Mouse (Mus musculus) ovary, postnatal 36 days (tissue): ENCODE data around the gene Nr1i3.

Experiments used
- DNase-seq: peaks from one replicate; pipeline ENCODE4 v3.0.0; 2022; ENCODE audit warnings: low spot score, mixed read lengths

Nr1i3 gene

DNA sequence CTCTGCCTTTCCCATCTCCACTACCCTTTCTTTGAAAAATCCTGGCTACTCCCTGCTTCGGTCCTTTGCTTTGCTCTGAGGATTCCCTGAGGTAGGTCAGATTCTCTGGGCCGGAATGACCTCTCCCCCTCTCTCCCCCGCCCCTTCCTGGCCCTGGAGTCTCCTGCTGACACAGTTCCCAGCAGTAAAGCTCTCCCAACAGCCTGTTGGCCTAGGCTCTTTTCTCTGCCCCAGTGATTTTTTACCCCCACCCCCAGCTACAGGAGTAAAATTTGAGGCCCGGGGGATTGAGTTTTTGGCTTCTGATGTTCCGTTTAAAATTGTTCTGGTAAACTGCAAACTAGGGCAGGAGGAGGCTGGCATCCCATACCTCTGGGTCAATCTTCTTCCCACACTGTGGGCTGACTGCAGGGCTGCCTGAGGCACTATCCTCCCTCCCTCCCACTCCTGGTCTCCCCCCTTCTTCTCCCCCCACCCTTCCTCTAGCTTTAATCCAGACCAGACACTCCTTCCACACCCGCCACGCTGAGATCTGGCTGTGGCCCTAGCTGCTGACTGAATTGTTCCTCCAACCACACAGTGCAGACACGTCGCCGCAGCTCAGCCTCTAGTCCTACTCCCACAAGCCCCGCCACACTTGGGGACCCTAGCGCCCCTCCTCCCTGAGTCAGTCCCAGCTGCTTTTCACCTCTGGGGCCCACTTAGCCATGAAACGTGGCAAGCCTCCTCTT, 38.0 kb downstream of the Nr1i3 start:
- peak; percentile 49 for DNase-seq

DNA sequence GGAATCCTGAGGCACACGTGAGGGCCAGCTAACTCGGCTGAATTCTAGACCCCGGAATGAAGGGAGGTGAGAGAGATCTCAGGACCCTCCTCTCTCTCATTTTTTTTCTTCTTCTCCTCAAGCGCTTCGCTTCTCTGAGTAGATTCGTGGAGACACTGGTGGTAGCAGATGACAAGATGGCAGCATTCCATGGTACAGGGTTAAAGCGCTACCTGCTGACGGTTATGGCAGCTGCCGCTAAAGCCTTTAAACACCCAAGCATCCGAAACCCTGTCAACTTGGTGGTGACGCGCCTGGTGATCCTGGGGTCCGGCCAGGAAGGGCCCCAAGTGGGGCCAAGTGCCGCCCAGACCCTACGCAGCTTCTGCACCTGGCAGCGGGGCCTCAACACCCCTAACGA, 38.6 kb downstream of the Nr1i3 start:
- DNase-seq: no peak

- DNase-seq: no peak
Measured at GRCm38 (mm10) chr1:171256095-171256818, 42.5 kb downstream of the Nr1i3 start.

- DNase-seq: peak; percentile 44
Measured at GRCm38 (mm10) chr1:171256937-171257548, 43.3 kb downstream of the Nr1i3 start.

GRCm38 (mm10) chr1:171257781-171258180, 44.0 kb downstream of the Nr1i3 start:
- no peak for DNase-seq

GRCm38 (mm10) chr1:171258921-171259320, 45.2 kb downstream of the Nr1i3 start:
- DNase-seq: no peak

DNA sequence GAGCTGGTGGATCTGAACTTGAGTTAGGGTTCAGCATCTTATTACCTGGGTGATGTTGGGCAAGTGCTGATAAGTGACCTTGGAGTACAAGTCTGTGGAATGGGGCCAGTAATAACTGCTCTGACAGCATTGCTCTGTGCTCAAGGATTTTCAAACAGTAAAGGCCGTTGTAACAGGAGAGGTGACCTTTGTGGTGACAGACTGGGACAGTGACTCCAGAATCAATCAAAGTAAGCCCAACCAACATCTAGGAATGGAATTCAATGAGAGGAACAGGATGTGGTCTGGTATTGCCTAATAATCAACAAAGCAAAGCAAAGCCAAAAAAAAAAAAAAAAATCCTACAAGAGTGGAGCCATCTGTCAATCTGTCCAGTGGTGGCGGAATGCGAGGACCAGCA, 46.5 kb downstream of the Nr1i3 start:
- no peak for DNase-seq

- peak; percentile 50 for DNase-seq
Measured at GRCm38 (mm10) chr1:171262594-171263130, 48.9 kb downstream of the Nr1i3 start.

DNA sequence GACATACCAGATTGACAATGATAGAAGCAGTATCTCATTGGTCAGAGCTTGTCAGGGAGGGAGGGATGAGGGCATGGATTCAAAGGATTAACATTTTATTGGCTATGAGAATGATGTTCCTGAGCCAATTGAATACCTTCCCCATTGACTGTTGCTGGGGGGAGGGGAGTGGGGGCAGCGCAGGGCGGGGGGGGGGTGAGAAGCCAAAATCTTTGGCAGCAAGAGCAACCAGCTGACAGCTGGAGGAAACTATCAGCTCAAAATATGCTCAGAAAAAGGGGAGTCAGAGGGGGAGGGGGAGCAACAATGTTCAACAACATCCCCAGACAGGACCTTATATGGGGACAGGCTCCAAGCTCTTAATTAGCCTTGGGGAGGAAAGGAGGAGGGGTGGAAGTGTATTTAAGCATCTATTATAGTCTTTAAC, 49.4 kb downstream of the Nr1i3 start:
- DNase-seq: no peak

GRCm38 (mm10) chr1:171263666-171264461, 50.1 kb downstream of the Nr1i3 start:
- no peak for DNase-seq

DNA sequence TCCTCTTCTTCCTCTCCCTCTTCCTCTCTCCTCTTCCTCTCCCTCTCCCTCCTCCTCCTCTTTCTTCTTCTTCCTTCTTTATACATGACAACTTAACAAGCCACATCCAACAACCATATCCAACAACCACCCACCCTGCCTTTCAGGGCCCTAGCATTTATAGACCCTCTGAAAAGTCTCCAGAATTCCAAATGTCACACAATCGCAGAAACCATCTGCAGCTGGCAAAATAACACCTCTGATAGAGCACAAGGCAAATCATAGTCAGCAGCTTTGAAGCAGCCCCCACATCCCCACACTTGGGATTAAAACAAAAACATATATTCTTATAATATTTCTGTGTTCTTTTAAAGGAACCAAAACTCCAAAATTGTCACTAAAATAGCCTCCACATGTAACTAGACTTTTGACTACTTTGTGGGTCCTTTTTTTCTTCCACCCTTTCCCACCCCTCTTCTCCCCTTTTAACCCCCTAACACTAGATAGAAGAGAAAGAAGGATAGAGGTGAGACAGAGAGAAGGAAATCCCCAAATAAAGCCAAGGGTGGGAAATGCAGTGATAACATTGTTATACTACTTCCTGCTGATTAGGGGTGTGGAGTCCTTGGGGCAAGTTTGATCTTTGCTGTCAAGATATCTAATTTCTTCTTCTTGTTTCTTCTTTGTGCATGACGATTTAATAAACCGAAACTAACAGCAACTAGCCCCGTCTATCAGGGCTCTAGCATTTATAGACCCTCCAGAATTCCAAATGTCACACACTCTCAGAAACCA, 52.4 kb downstream of the Nr1i3 start:
- no peak for DNase-seq

DNA sequence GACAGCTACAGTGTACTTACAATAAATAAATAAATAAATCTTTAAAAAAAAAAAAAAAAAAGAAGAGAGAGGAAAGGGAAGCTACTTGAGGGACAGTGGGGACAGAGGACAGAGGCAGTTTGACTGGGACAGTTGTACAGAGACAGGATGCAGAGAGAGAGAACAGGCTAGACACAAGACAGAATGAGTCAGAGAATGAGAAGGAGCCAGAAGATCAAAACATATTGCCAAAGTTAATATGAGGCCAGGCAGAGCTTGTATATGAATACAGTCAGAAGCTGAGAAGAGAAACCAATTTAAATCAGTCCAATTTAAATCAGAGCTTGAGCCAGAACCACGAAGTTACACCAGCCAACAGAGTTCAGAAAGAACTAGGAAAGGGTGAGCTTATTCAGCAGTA, 54.6 kb downstream of the Nr1i3 start:
- DNase-seq: no peak

- DNase-seq: peak; percentile 97
Measured at GRCm38 (mm10) chr1:171269848-171270572, 56.2 kb downstream of the Nr1i3 start, which contains the start of gene B4galt3. B4galt3 (plus strand) TSS chr1:171270328.
